Mouse (Mus musculus) G1E (cell line): ENCODE data around the gene Crim1. TPM values are rescaled to one million over a fixed set of nuclear protein-coding genes. Genes with fewer than 3 reads are reported as not detected.

Experiments used
- ATAC-seq: 2 replicates; pipeline ENCODE4 v1.8.0; 2016; ENCODE audit warnings: mild to moderate bottlenecking; ENCODE audit not compliant: insufficient number of reproducible peaks, poor library complexity, low FRiP score, severe bottlenecking; ENCODE audit errors: extremely low read depth
- DNase-seq: peaks from one replicate; pipeline ENCODE4 v3.0.0; 2012; ENCODE audit warnings: low spot score
- H3K27me3 ChIP-seq: 2 replicates; pipeline ENCODE4 v1.6.1; 2012; ENCODE audit warnings: mild to moderate bottlenecking, low read length, inconsistent platforms; ENCODE audit not compliant: insufficient read depth
- H3K36me3 ChIP-seq: replicated peaks from 2 replicates; pipeline ENCODE3; 2012; ENCODE audit warnings: mild to moderate bottlenecking, inconsistent platforms
- H3K4me1 ChIP-seq: 2 replicates; pipeline ENCODE4 v1.6.1; 2012; ENCODE audit warnings: low read depth, low read length, inconsistent platforms, mixed read lengths; ENCODE audit not compliant: insufficient read depth
- H3K4me3 ChIP-seq: 2 replicates; pipeline ENCODE4 v1.5.1; 2012; ENCODE audit warnings: low read depth, mild to moderate bottlenecking, inconsistent platforms, low read length, moderate library complexity, mixed read lengths
- H3K9me3 ChIP-seq: replicated peaks from 2 replicates; pipeline ENCODE4 v1.6.1; 2012; ENCODE audit warnings: inconsistent platforms
- CTCF ChIP-seq: IDR thresholded peaks from 2 replicates; pipeline ENCODE4 v1.5.1; 2012; ENCODE audit warnings: low read depth, low read length, inconsistent platforms, mixed read lengths
- GATA1 ChIP-seq: IDR thresholded peaks from 2 replicates; pipeline ENCODE4 v1.6.1; 2012; ENCODE audit warnings: borderline replicate concordance, low read length, inconsistent platforms, mixed read lengths
- GATA2 ChIP-seq: IDR thresholded peaks from 2 replicates; pipeline ENCODE4 v1.6.1; 2012; ENCODE audit warnings: low read depth, low read length, inconsistent platforms, borderline replicate concordance
- POLR2AphosphoS5 ChIP-seq: IDR thresholded peaks from 2 replicates; pipeline ENCODE4 v1.6.1; 2012; ENCODE audit warnings: low read depth, low read length, inconsistent platforms; ENCODE audit not compliant: insufficient replicate concordance
- TAL1 ChIP-seq: conservative IDR thresholded peaks from 2 replicates; pipeline ENCODE4 v1.6.1; 2012; ENCODE audit warnings: low read depth, low read length, inconsistent platforms, mixed read lengths
- polyA plus RNA-seq: library from polyadenylated mRNA; stranded (reverse); fragments of >175 nt; gene quantifications from 2 replicates; pipeline ENCODE4 v1.2.3, GENCODE M21; 2012
- total RNA-seq, 2 experiments: library from RNA; stranded (forward) in 1 of 2; stranded (reverse) in 1 of 2; fragments of 200-1000 nt in 1 of 2; fragments of >200 nt in 1 of 2; fragmentation: Nextera tagmentation in 1 of 2; gene quantifications; 2 replicates each; pipeline ENCODE4 v1.2.3; 2014 to 2017

The Crim1 gene
- total and polyA plus RNA-seq, 3 experiments = 20.3 to 37.8 (median 21.9) TPM

DNA sequence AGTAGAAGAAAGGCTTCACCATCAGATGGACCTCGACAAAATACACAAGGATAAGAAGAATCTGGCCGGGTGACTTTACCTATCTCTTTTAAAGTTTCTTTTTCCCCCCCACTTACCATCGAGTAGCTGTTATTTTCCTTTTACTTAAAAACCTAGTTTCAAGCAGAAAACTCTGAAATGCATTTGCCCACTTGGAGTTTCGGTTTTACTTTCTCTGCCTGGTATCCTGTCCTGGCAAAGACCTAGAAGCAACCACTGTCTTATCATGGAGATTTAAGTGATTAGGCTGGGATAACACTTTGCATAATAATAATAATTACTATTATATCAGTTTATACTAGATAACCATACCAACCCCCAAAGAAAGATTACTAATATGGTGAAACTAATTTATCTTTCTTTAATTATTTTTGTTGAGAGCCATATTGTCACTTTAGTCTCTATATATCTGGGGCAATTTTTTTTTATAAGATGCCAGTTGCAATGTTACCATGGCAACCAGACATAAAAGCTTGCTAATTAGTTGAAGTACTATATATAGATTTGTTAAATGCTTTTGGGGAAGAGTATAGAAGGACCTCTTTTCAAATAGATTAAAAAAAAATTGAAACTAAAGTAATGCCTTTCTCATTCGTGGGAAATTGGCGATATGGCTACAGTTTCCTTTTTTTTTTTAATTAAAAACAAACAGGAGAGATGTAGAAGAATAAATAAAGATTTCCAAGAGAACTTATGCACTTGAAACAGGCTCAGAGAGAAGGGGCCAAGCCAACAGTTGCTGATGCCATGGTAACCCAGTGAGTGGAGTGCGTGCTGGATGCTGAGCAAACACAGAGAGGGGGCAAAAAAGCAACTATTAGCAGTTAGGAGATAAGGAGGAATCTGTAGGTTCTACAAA lies 74.8 kb downstream of the Crim1 start:
- Histone ChIP-seq H3K36me3 (peaks cover 65% of the 10 kb centered on the region), H3K9me3 (no peaks in the 10 kb centered on the region), H3K4me1 (peaks cover 43% of the 10 kb centered on the region), H3K27me3 (no peaks in the 10 kb centered on the region), H3K4me3 (no peak overlapping the region)
- no peak for TF ChIP-seq GATA1
- TF ChIP-seq GATA2 = no peak
- TF ChIP-seq CTCF = no peak
- no peak for TF ChIP-seq POLR2AphosphoS5
- no peak for TF ChIP-seq TAL1
- DNase-seq = no peak
- no peak for ATAC-seq

DNA sequence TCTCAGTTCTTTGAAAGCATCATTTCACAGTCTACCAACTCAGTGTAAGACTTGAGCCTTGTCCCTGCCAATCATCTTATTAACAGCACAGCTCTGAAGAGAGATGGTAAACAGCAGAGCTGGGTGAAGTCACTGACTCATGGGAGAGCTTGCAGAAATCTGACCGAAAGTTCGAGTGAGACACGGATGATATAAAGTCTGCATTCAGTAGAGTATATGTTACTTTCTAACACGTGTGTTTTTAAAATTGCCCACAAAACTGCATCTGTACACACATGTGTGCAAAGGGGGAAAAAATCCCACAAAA lies 75.4 kb downstream of the Crim1 start:
- ATAC-seq (no peak), DNase-seq (no peak)
- no peaks in the 10 kb centered on the region for H3K27me3 ChIP-seq

DNA sequence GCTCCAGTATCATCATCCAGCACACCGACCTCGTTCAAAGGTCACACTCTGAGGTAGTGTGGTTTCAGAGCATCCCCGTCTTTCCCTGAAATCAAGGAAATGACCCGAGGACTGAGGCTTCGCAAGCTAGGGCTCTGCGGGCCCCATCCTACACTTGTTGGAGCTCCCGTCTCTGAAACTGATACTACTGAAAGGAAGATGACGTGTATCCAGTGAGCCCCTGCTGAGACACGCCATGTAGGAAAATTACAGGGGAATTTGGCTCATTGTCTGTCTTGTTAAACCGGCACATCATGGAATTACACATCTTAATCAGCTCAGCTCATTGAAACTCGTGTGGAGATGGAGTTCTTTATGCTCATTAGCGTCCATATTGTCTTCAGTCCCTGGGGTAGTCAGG lies 79.1 kb downstream of the Crim1 start:
- DNase-seq (no peak), ATAC-seq (no peak)
- no peak for TF ChIP-seq GATA1
- no peak for TF ChIP-seq POLR2AphosphoS5
- TF ChIP-seq GATA2 = no peak
- no peak overlapping the region for H3K4me3 ChIP-seq
- H3K36me3 ChIP-seq = peaks cover 81% of the 10 kb centered on the region
- H3K4me1 ChIP-seq = peaks cover 16% of the 10 kb centered on the region
- H3K9me3 ChIP-seq = no peaks in the 10 kb centered on the region
- H3K27me3 ChIP-seq = no peaks in the 10 kb centered on the region

More for the DNA sequence above, 75.4 kb downstream of the Crim1 start:
- TF ChIP-seq POLR2AphosphoS5 (no peak), CTCF (no peak), GATA1 (no peak), TAL1 (no peak), GATA2 (no peak)
- peaks cover 67% of the 10 kb centered on the region for H3K36me3 ChIP-seq
- H3K4me1 ChIP-seq = peaks cover 38% of the 10 kb centered on the region
- no peaks in the 10 kb centered on the region for H3K9me3 ChIP-seq
- no peak overlapping the region for H3K4me3 ChIP-seq

DNA sequence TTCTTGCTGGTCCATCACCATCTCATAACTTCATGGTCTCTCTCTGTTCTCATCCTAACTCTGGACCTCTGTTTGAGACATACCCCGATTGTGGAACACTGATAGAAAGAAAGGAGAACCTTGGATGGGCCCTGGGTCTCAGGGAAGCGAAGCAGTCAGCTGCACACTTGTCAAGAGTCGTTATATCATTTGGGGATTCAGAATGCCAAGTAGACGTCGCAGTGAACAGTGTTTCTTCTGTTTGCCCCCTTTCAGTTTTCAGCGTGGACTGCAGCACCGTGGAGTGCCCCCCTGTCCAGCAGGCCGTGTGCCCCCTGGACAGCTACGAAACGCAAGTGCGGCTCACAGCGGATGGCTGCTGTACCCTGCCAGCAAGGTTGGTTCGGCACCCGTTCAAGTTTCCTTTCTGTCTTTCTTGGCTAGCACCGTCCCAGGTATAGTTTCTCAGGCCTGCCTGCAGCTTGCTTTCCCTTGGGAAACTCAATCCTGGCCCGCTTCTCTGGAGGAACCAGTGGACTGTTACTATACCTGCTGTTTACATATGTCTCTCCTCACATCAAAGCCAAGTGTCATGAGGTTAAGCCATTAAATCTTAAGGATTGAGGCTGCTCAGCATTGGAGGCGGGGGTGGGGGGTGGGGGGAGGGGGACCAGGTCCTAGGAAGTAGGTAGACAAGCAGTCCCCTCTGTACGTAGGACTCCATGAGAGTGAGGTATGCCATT lies 81.1 kb downstream of the Crim1 start:
- Histone ChIP-seq H3K9me3 (no peaks in the 10 kb centered on the region), H3K36me3 (peaks cover 93% of the 10 kb centered on the region), H3K4me1 (peaks cover 17% of the 10 kb centered on the region), H3K27me3 (no peaks in the 10 kb centered on the region), H3K4me3 (no peak overlapping the region)
- no peak for ATAC-seq
- TF ChIP-seq GATA1 (no peak), TAL1 (no peak), CTCF (no peak), POLR2AphosphoS5 (no peak), GATA2 (no peak)
- no peak for DNase-seq

DNA sequence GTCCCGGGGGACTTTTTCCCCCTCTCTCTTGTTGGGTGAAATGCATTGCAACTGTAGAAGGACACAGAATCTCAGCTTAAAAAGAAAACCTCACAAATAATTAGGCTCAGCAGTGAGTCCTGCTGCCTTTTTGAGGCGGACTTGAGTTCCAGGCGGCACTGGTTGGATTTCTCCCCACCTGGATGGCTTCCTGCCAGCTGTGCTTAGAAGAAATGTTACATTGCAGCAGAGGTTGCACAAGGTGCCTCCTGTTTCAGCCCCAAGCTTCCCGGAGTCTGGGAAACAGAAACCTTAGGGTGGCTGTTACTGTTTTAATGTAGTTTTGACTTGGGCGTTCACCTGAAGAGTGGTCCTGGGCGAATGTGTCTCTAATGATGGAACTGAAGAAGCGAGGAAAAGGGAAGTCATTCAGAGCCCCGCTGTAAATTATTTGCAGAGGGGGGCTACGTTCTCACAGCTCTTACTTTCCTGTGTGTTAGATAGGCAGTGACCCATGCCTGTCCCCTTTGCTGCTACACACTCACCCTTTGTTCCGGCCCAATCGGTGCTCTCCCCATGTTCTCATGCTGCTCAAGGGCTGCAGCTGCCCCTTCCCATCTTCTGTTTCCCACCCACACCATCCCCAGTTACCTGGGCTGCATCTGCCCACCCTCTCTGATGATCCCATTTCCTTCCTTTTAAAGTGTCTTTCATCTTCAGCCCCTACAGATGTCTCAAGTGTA lies 83.4 kb downstream of the Crim1 start:
- Histone ChIP-seq H3K4me3 (no peak overlapping the region), H3K4me1 (peaks cover 22% of the 10 kb centered on the region), H3K36me3 (peaks cover 93% of the 10 kb centered on the region), H3K9me3 (no peaks in the 10 kb centered on the region), H3K27me3 (no peaks in the 10 kb centered on the region)
- DNase-seq (no peak), ATAC-seq (no peak)
- no peak for TF ChIP-seq TAL1
- no peak for TF ChIP-seq POLR2AphosphoS5
- no peak for TF ChIP-seq CTCF
- TF ChIP-seq GATA1 = no peak
- no peak for TF ChIP-seq GATA2

DNA sequence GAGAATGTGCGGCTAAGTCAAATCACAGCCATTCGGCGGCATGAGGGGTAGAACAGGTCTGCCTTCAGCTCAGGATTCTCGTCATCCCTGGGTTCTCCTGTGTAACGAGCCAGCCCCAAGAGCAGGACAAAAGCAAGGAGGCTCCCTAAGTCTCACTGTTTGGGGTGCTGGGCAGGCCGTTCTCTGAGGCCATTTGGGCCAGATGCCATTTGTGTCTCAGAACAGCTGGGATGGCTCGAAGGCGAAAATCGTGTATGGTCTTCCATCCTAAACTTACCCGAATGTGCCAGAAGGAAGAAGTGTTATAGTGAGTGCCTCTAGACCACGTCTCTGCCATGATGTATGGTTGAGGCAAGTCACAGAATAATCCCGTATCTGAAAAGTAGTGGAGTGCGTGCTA lies 86.0 kb downstream of the Crim1 start:
- H3K4me1 ChIP-seq = peaks cover 41% of the 10 kb centered on the region
- ATAC-seq (no peak), DNase-seq (no peak)
- no peak overlapping the region for H3K4me3 ChIP-seq
- H3K9me3 ChIP-seq = no peaks in the 10 kb centered on the region
- no peak for TF ChIP-seq TAL1
- TF ChIP-seq POLR2AphosphoS5 = no peak
- no peak for TF ChIP-seq GATA2
- no peak for TF ChIP-seq GATA1
- no peak for TF ChIP-seq CTCF
- H3K27me3 ChIP-seq = no peaks in the 10 kb centered on the region
- H3K36me3 ChIP-seq = peaks cover 83% of the 10 kb centered on the region
